Mouse (Mus musculus): ENCODE results near the gene Gabpb2.

Gene Gabpb2

GRCm38 (mm10) chr3:95194721-95195135 lies 23.0 kb downstream of the Gabpb2 start:
- DNase-seq: peak; percentile 24 to 59

GRCm38 (mm10) chr3:95186888-95187287 lies 30.8 kb downstream of the Gabpb2 start:
- no peak for DNase-seq

GRCm38 (mm10) chr3:95186100-95186499 lies 31.6 kb downstream of the Gabpb2 start:
- no peak for DNase-seq

- DNase-seq: no peak
These were observed 32.7 kb downstream of the Gabpb2 start for GRCm38 (mm10) chr3:95184796-95185577.

GRCm38 (mm10) chr3:95181841-95182240 lies 35.9 kb downstream of the Gabpb2 start:
- no peak for DNase-seq

- no peak for DNase-seq
These were observed 37.8 kb downstream of the Gabpb2 start for GRCm38 (mm10) chr3:95179890-95180289.

- DNase-seq: no peak
These were observed 38.8 kb downstream of the Gabpb2 start for GRCm38 (mm10) chr3:95178948-95179347.

GRCm38 (mm10) chr3:95177583-95177982 lies 40.1 kb downstream of the Gabpb2 start:
- no peak for DNase-seq

- DNase-seq: no peak
These were observed 41.2 kb downstream of the Gabpb2 start for GRCm38 (mm10) chr3:95176500-95176899.

GRCm38 (mm10) chr3:95174011-95174592 lies 43.6 kb downstream of the Gabpb2 start:
- DNase-seq: peak; percentile 88

- peak; percentile 16 to 31 for DNase-seq
These were observed 44.3 kb downstream of the Gabpb2 start for GRCm38 (mm10) chr3:95173256-95173949.

GRCm38 (mm10) chr3:95172526-95173255 lies 45.0 kb downstream of the Gabpb2 start:
- DNase-seq: no peak

GRCm38 (mm10) chr3:95171105-95171504 lies 46.6 kb downstream of the Gabpb2 start:
- no peak for DNase-seq

- no peak for DNase-seq
These were observed 47.7 kb downstream of the Gabpb2 start for GRCm38 (mm10) chr3:95169996-95170395.

GRCm38 (mm10) chr3:95164840-95165239 lies 52.9 kb downstream of the Gabpb2 start:
- DNase-seq: no peak

GRCm38 (mm10) chr3:95164256-95164550 lies 53.5 kb downstream of the Gabpb2 start:
- DNase-seq: no peak

- DNase-seq: peak in 1 of 2 experiments; percentile 13
These were observed 54.1 kb downstream of the Gabpb2 start for GRCm38 (mm10) chr3:95163419-95164255.

- DNase-seq: no peak
These were observed 55.4 kb downstream of the Gabpb2 start for GRCm38 (mm10) chr3:95162345-95162628.

- peak; percentile 13 to 32 for DNase-seq
These were observed 55.9 kb downstream of the Gabpb2 start for GRCm38 (mm10) chr3:95161618-95162344.

- DNase-seq: peak; percentile 48 to 58
These were observed 56.6 kb downstream of the Gabpb2 start for GRCm38 (mm10) chr3:95161041-95161551.
